Mouse (Mus musculus) liver, embryonic 14.5 days (tissue): ENCODE data around the gene Slc5a10. TPM values are rescaled to one million over a fixed set of nuclear protein-coding genes. Genes with fewer than 3 reads are reported as not detected.

Source experiments
- ATAC-seq: fragments of 200-750 bp; cut with Nextera tagmentation; 2 replicates; pipeline ENCODE4 v1.8.0; 2017; ENCODE audit warnings: moderate number of reproducible peaks, mild to moderate bottlenecking, moderate library complexity; ENCODE audit not compliant: insufficient read depth
- DNase-seq, 3 experiments: peaks; one replicate each; pipeline ENCODE4 v3.0.0-alpha.2; 2012 to 2013; ENCODE audit warnings: low read depth in 3 of 3, low spot score in 3 of 3
- H3K27ac ChIP-seq: fragments of 300-500 bp; sonication (generic); 2 replicates; pipeline ENCODE4 v1.5.1; 2014; ENCODE audit warnings: moderate library complexity, mild to moderate bottlenecking, control low read depth, inconsistent platforms
- H3K27me3 ChIP-seq: fragments of 300-500 bp; sonication (generic); 2 replicates; pipeline ENCODE4 v1.6.1; 2014; ENCODE audit warnings: mild to moderate bottlenecking, low read length, moderate library complexity; ENCODE audit not compliant: control insufficient read depth, insufficient read depth
- H3K36me3 ChIP-seq: fragments of 300-500 bp; sonication (generic); replicated peaks from 2 replicates; pipeline ENCODE4 v1.6.1; 2014; ENCODE audit warnings: low read depth; ENCODE audit not compliant: control insufficient read depth, insufficient read depth
- H3K4me1 ChIP-seq, 2 experiments: fragments of 200-500 bp in 1 of 2; fragments of 300-500 bp in 1 of 2; sonication (generic) in 1 of 2; replicated peaks; 2 replicates each; pipeline ENCODE4 v1.6.1; 2012 to 2014; ENCODE audit warnings: antibody characterized with exemption in 1 of 2, inconsistent platforms in 1 of 2, low read length in 1 of 2; ENCODE audit not compliant: control insufficient read depth in 2 of 2, insufficient read depth in 2 of 2
- H3K4me2 ChIP-seq: fragments of 300-500 bp; sonication (generic); 2 replicates; pipeline ENCODE4 v1.6.1; 2014; ENCODE audit warnings: low read depth, mild to moderate bottlenecking, control low read depth, moderate library complexity
- H3K4me3 ChIP-seq, 2 experiments: fragments of 200-500 bp in 1 of 2; fragments of 300-500 bp in 1 of 2; sonication (generic) in 1 of 2; 2 replicates each; pipeline ENCODE4 v1.5.1; 2012 to 2014; ENCODE audit warnings: low read depth in 2 of 2, low read length in 2 of 2, mild to moderate bottlenecking in 2 of 2, control low read depth in 1 of 2, inconsistent platforms in 1 of 2, moderate library complexity in 1 of 2; ENCODE audit not compliant: insufficient read depth in 1 of 2
- H3K9ac ChIP-seq: fragments of 300-500 bp; sonication (generic); replicated peaks from 2 replicates; pipeline ENCODE4 v1.6.1; 2014; ENCODE audit warnings: mild to moderate bottlenecking, control low read depth, moderate library complexity
- H3K9me3 ChIP-seq: fragments of 300-500 bp; sonication (generic); 2 replicates; pipeline ENCODE4 v1.6.1; 2016; ENCODE audit warnings: low read length, mixed read lengths; ENCODE audit not compliant: control insufficient read depth
- CTCF ChIP-seq: IDR thresholded peaks from 2 replicates; pipeline ENCODE4 v1.5.1; 2016; ENCODE audit warnings: antibody characterized with exemption, low read depth, control low read depth
- EP300 ChIP-seq: IDR thresholded peaks from 2 replicates; pipeline ENCODE4 v1.6.1; 2016; ENCODE audit warnings: antibody characterized with exemption, low read depth
- WGBS: fragments of 180-500 bp; shearing (Covaris S2); extraction: QIAGEN DNeasy Blood & Tissue Kit; methylation state at CpG from one replicate; pipeline ENCODE4 v1.1.7; 2014; ENCODE audit not compliant: insufficient replicate concordance; 5-methylcytosine and 5-hydroxymethylcytosine counted together
- polyA plus RNA-seq, 2 experiments: library from polyadenylated mRNA; depleted of rRNA in 1 of 2; stranded (reverse) in 1 of 2; unstranded in 1 of 2; fragments of >200 nt; fragmentation: Nextera tagmentation in 1 of 2; extraction: Ambion mirVana in 1 of 2; gene quantifications; 2 replicates each; pipeline versions ENCODE4 v1.2.1 to v1.2.3; 2012 to 2014

The Slc5a10 gene
- polyA plus RNA-seq, 2 experiments: not detected

GRCm38 (mm10) chr11:61686906-61687453, 33.6 kb downstream of the Slc5a10 start:
- no peak for ATAC-seq
- Histone ChIP-seq H3K27ac (peak overlapping the region; percentile 66), H3K4me3 (peak overlapping the region; percentile 73 to 87), H3K9me3 (no peaks in the 10 kb centered on the region), H3K36me3 (no peaks in the 10 kb centered on the region), H3K4me2 (peak overlapping the region; percentile 90), H3K27me3 (peaks cover 3% of the 10 kb centered on the region; the same call in 1 of the 2 replicates), H3K4me1 (peaks cover 21 to 33% of the 10 kb centered on the region in 2 experiments), H3K9ac (peak overlapping the region; percentile 86)
- 40% methylated on average over 10 of the region's 10 CpGs for WGBS
- TF ChIP-seq EP300 (no peak), CTCF (no peak)
- DNase-seq: peak in 1 of 3 experiments; percentile 24

- Histone ChIP-seq H3K27ac (peak overlapping the region; percentile 66), H3K9me3 (no peaks in the 10 kb centered on the region), H3K4me1 (peaks cover 21 to 33% of the 10 kb centered on the region in 2 experiments), H3K4me2 (peak overlapping the region; percentile 90), H3K27me3 (peaks cover 3% of the 10 kb centered on the region; the same call in 1 of the 2 replicates), H3K9ac (peak overlapping the region; percentile 86), H3K4me3 (peak overlapping the region; percentile 73 to 87), H3K36me3 (no peaks in the 10 kb centered on the region)
- DNase-seq: peak; percentile 35 to 76 (median 45)
- ATAC-seq: peak; percentile 80
- WGBS: 8% methylated on average over 2 of the region's 2 CpGs
- TF ChIP-seq EP300: peak; percentile 85
- TF ChIP-seq CTCF: no peak
These were observed 34.5 kb downstream of the Slc5a10 start for GRCm38 (mm10) chr11:61686141-61686540.

GRCm38 (mm10) chr11:61685119-61685725, 35.4 kb downstream of the Slc5a10 start:
- TF ChIP-seq CTCF (no peak), EP300 (no peak)
- Histone ChIP-seq H3K36me3 (no peaks in the 10 kb centered on the region), H3K4me1 (peaks cover 21 to 33% of the 10 kb centered on the region in 2 experiments), H3K27me3 (peaks cover 3% of the 10 kb centered on the region; the same call in 1 of the 2 replicates), H3K4me3 (peak overlapping the region; percentile 73 to 87), H3K27ac (peak overlapping the region; percentile 34), H3K9ac (peak overlapping the region; percentile 86), H3K4me2 (peak overlapping the region; percentile 90), H3K9me3 (no peaks in the 10 kb centered on the region)
- peak in 1 of 3 experiments; percentile 9 for DNase-seq
- no peak for ATAC-seq
- 31% methylated on average over 8 of the region's 8 CpGs for WGBS

- peak; percentile 45 to 68 (median 47) for DNase-seq
- no peaks in the 10 kb centered on the region for H3K9me3 ChIP-seq
- H3K4me3 ChIP-seq: peak within 1 kb of the TSS; percentile 73 to 87
- ATAC-seq: peak; percentile 81
- H3K4me2 ChIP-seq: peak within 1 kb of the TSS; percentile 90
- no peak for TF ChIP-seq EP300
- TF ChIP-seq CTCF: no peak
- no peaks in the 10 kb centered on the region for H3K36me3 ChIP-seq
- H3K27me3 ChIP-seq: peaks cover 3% of the 10 kb centered on the region
- H3K27ac ChIP-seq: peak within 1 kb of the TSS; percentile 34
- H3K4me1 ChIP-seq: peaks cover 21 to 33% of the 10 kb centered on the region in 2 experiments
- H3K9ac ChIP-seq: peak within 1 kb of the TSS; percentile 86
- 1% methylated on average over 76 of the region's 76 CpGs for WGBS
These were observed 36.5 kb downstream of the Slc5a10 start, which contains the start of gene Fam83g for GRCm38 (mm10) chr11:61683907-61684731. Gene Fam83g (plus strand): TSS chr11:61684091.
